Mouse (Mus musculus) heart, adult 11 months (tissue): Measurements from ENCODE around the gene Mgat1.

Experiments
- DNase-seq: peaks from one replicate; pipeline ENCODE4 v3.0.0; 2022

The Mgat1 gene

GRCm38 (mm10) chr11:49242944-49243626 lies 906 bp upstream of the Mgat1 start:
- DNase-seq = peak; percentile 55

- DNase-seq = no peak
These were observed 572 bp downstream of the Mgat1 start for GRCm38 (mm10) chr11:49244595-49244930.

- DNase-seq = peak; percentile 98
These were observed 1.2 kb downstream of the Mgat1 start for GRCm38 (mm10) chr11:49245176-49245575.

- DNase-seq = no peak
These were observed 1.8 kb downstream of the Mgat1 start for GRCm38 (mm10) chr11:49245634-49246415.

- peak; percentile 64 for DNase-seq
These were observed 2.5 kb downstream of the Mgat1 start for GRCm38 (mm10) chr11:49246523-49246922.

GRCm38 (mm10) chr11:49247255-49247654 lies 3.3 kb downstream of the Mgat1 start:
- DNase-seq = peak; percentile 88

- DNase-seq = peak; percentile 98
These were observed 4.4 kb downstream of the Mgat1 start for GRCm38 (mm10) chr11:49248226-49248973.

GRCm38 (mm10) chr11:49248974-49249700 lies 5.1 kb downstream of the Mgat1 start:
- DNase-seq = peak; percentile 90

- DNase-seq = peak; percentile 95
These were observed 5.9 kb downstream of the Mgat1 start for GRCm38 (mm10) chr11:49249811-49250421.

GRCm38 (mm10) chr11:49250422-49251379 lies 6.7 kb downstream of the Mgat1 start:
- DNase-seq = peak; percentile 100

- DNase-seq = no peak
These were observed 7.4 kb downstream of the Mgat1 start for GRCm38 (mm10) chr11:49251380-49251761.

- DNase-seq = peak; percentile 68
These were observed 8.1 kb downstream of the Mgat1 start for GRCm38 (mm10) chr11:49252048-49252447.

- peak; percentile 94 for DNase-seq
These were observed 9.0 kb downstream of the Mgat1 start for GRCm38 (mm10) chr11:49253035-49253434.

GRCm38 (mm10) chr11:49259296-49259695 lies 15.3 kb downstream of the Mgat1 start:
- no peak for DNase-seq

- DNase-seq = peak; percentile 81
These were observed 15.8 kb downstream of the Mgat1 start for GRCm38 (mm10) chr11:49259829-49260228.

- DNase-seq = peak; percentile 96
These were observed 16.8 kb downstream of the Mgat1 start for GRCm38 (mm10) chr11:49260598-49261312.

GRCm38 (mm10) chr11:49261313-49261855 lies 17.4 kb downstream of the Mgat1 start:
- DNase-seq = no peak

- DNase-seq = peak; percentile 92
These were observed 18.3 kb downstream of the Mgat1 start for GRCm38 (mm10) chr11:49262286-49262685.

- no peak for DNase-seq
These were observed 19.2 kb downstream of the Mgat1 start for GRCm38 (mm10) chr11:49263149-49263548.

- DNase-seq = peak; percentile 90
These were observed 20.1 kb downstream of the Mgat1 start for GRCm38 (mm10) chr11:49264081-49264480.
